Mouse (Mus musculus) Muller cell, postnatal 12 days (primary cell): Measurements from ENCODE around the gene Hmcn1.

ENCODE experiments used
- DNase-seq: peaks from one replicate; pipeline ENCODE4 v3.0.0-alpha.2; 2015; ENCODE audit errors: inconsistent ontology term

The Hmcn1 gene

GRCm38 (mm10) chr1:150877920-150878319 lies 115.3 kb downstream of the Hmcn1 start:
- DNase-seq = no peak

- DNase-seq = no peak
Observed at GRCm38 (mm10) chr1:150874025-150874424, 119.2 kb downstream of the Hmcn1 start.

- no peak for DNase-seq
Observed at GRCm38 (mm10) chr1:150873231-150873630, 120.0 kb downstream of the Hmcn1 start.

GRCm38 (mm10) chr1:150872105-150872504 lies 121.1 kb downstream of the Hmcn1 start:
- DNase-seq = no peak

GRCm38 (mm10) chr1:150869189-150869588 lies 124.0 kb downstream of the Hmcn1 start:
- DNase-seq = no peak

- DNase-seq = no peak
Observed at GRCm38 (mm10) chr1:150866615-150867014, 126.6 kb downstream of the Hmcn1 start.

- no peak for DNase-seq
Observed at GRCm38 (mm10) chr1:150857779-150858178, 135.5 kb downstream of the Hmcn1 start.

- no peak for DNase-seq
Observed at GRCm38 (mm10) chr1:150833448-150833847, 159.8 kb downstream of the Hmcn1 start.

GRCm38 (mm10) chr1:150829851-150830250 lies 163.4 kb downstream of the Hmcn1 start:
- DNase-seq = no peak

- no peak for DNase-seq
Observed at GRCm38 (mm10) chr1:150827169-150827568, 166.1 kb downstream of the Hmcn1 start.

GRCm38 (mm10) chr1:150824334-150825005 lies 168.8 kb downstream of the Hmcn1 start:
- no peak for DNase-seq

- no peak for DNase-seq
Observed at GRCm38 (mm10) chr1:150816035-150816807, 177.0 kb downstream of the Hmcn1 start.

- no peak for DNase-seq
Observed at GRCm38 (mm10) chr1:150814917-150815316, 178.3 kb downstream of the Hmcn1 start.

- DNase-seq = no peak
Observed at GRCm38 (mm10) chr1:150813381-150813780, 179.9 kb downstream of the Hmcn1 start.

- DNase-seq = no peak
Observed at GRCm38 (mm10) chr1:150806864-150807263, 186.4 kb downstream of the Hmcn1 start.

GRCm38 (mm10) chr1:150805466-150805865 lies 187.8 kb downstream of the Hmcn1 start:
- no peak for DNase-seq

GRCm38 (mm10) chr1:150804235-150805099 lies 188.8 kb downstream of the Hmcn1 start:
- peak; percentile 61 for DNase-seq

- DNase-seq = no peak
Observed at GRCm38 (mm10) chr1:150802642-150803041, 190.6 kb downstream of the Hmcn1 start.

- DNase-seq = peak; percentile 77
Observed at GRCm38 (mm10) chr1:150800611-150801263, 192.5 kb downstream of the Hmcn1 start.

- no peak for DNase-seq
Observed at GRCm38 (mm10) chr1:150798651-150799050, 194.6 kb downstream of the Hmcn1 start.

- DNase-seq = peak; percentile 58
Observed at GRCm38 (mm10) chr1:150786746-150787145, 206.5 kb downstream of the Hmcn1 start.
